ENCODE assay signal across 8 mouse cellular contexts in the genomic region with DNA sequence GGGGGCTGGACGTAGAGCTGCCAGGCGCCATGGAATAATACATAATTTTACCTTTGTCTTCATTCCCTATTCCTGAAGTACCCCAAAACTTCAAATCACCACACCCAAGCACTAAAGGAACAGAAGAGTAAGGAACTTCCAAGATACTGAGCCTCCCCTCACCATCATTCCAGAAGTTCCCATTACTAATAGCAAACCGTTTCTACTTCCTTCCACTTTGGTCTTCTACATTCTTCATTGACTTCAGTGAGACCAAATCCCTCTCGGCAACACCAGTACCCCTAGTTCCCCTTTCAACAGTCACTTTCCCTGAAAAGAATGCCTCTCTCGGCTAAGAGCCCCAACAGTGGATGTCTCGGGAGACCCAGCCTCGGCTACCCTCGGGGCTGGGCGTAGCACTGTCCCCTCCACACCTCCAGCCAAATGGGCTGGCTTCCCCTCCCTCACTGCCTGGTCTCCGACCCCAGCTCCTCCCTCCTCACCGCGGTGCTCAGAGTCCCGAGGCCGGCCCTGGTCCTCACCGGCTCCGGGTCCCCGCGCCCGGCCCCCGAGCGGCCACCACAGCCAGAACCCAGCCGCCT. TPM values are rescaled to one million over a fixed set of nuclear protein-coding genes. Genes with fewer than 3 reads are reported as not detected.
DNase-seq lines count a peak whose midpoint lies in the region; ATAC-seq and TF ChIP-seq lines count a peak whose summit lies in the region.

No protein-coding gene starts in this region.

- H3K4me1 ChIP-seq in kidney, embryonic 15.5 days = peaks cover 13% of the 10 kb centered on the region
- H3K4me1 ChIP-seq in brown adipose tissue, adult 24 weeks (ENCODE audit: control insufficient read depth, insufficient read depth, insufficient read length, low read length) = no peaks in the 10 kb centered on the region
- H3K4me1 ChIP-seq in hindbrain, postnatal 0 days (ENCODE audit: insufficient read depth, low read length) = peaks cover 4% of the 10 kb centered on the region; the same call in 1 of the 2 replicates

- no peaks in the 10 kb centered on the region for H3K9me3 ChIP-seq in kidney, embryonic 15.5 days (replicated peaks)
- no peaks in the 10 kb centered on the region for H3K9me3 ChIP-seq in hindbrain, postnatal 0 days (ENCODE audit: low read length)

- H3K4me2 ChIP-seq in kidney, embryonic 15.5 days = peak overlapping the region; percentile 72
- H3K4me2 ChIP-seq in hindbrain, postnatal 0 days (ENCODE audit: low read depth, low read length) = peak overlapping the region; percentile 81
- peak overlapping the region; percentile 78 for H3K4me2 ChIP-seq in myocyte (ENCODE audit: low read depth)

- ATAC-seq in kidney, embryonic 15.5 days (replicated peaks; ENCODE audit: low FRiP score) = no peak; the same call in 1 of the 2 replicates
- no peak for ATAC-seq in hindbrain, postnatal 0 days

- H3K9ac ChIP-seq in kidney, embryonic 15.5 days = peak overlapping the region; percentile 98
- H3K9ac ChIP-seq in hindbrain, postnatal 0 days (replicated peaks; ENCODE audit: low read length) = peak overlapping the region; percentile 87

- H3K79me2 ChIP-seq in myocyte (ENCODE audit: control insufficient read depth, insufficient read depth) = peaks cover 36% of the 10 kb centered on the region

- under 1% methylated on average over 22 of the region's 22 CpGs for WGBS in kidney, embryonic 15.5 days
- WGBS in hindbrain, postnatal 0 days = 0% methylated on average over 22 of the region's 22 CpGs

- no peak for TF ChIP-seq CTCF in hindbrain, postnatal 0 days (IDR thresholded peaks at IDR 0.05; ENCODE audit: low read depth)

- no peak for TF ChIP-seq POLR2A in myocyte (IDR thresholded peaks at IDR 0.05; ENCODE audit: insufficient read length, low read depth)

- H3K4me3 ChIP-seq in kidney, embryonic 15.5 days (replicated peaks) = peak overlapping the region; percentile 92
- H3K4me3 ChIP-seq in brown adipose tissue, adult 24 weeks (ENCODE audit: insufficient read depth, low read depth, low read length) = peak overlapping the region; percentile 75
- H3K4me3 ChIP-seq in hindbrain, postnatal 0 days (ENCODE audit: low read length) = peak overlapping the region; percentile 84
- H3K4me3 ChIP-seq in myocyte = peak overlapping the region; percentile 76

- no peak for DNase-seq in kidney, adult 11 months
- DNase-seq in hindbrain, postnatal 0 days (ENCODE audit: low spot score) = no peak
- no peak for DNase-seq in adrenal gland, postnatal 14 days
- DNase-seq in adrenal gland, adult 8-10 months = no peak
- DNase-seq in spleen, postnatal 14 days (ENCODE audit: low spot score in 2 of 2) = no peak

- H3K36me3 ChIP-seq in kidney, embryonic 15.5 days = peaks cover 34% of the 10 kb centered on the region
- no peaks in the 10 kb centered on the region for H3K36me3 ChIP-seq in hindbrain, postnatal 0 days (ENCODE audit: insufficient read depth, low read length)
- H3K36me3 ChIP-seq in myocyte (ENCODE audit: control insufficient read depth, insufficient read depth) = no peaks in the 10 kb centered on the region

- peak overlapping the region; percentile 65 for H3ac ChIP-seq in myocyte (ENCODE audit: control insufficient read depth, insufficient read length)

- H3K27me3 ChIP-seq in kidney, embryonic 15.5 days = no peaks in the 10 kb centered on the region
- H3K27me3 ChIP-seq in hindbrain, postnatal 0 days (ENCODE audit: insufficient read depth, low read length) = no peaks in the 10 kb centered on the region
- H3K27me3 ChIP-seq in myocyte (ENCODE audit: control insufficient read depth, insufficient read depth, insufficient read length) = no peaks in the 10 kb centered on the region

- H3K27ac ChIP-seq in kidney, embryonic 15.5 days = peak overlapping the region; percentile 100
- peak overlapping the region; percentile 43 for H3K27ac ChIP-seq in brown adipose tissue, adult 24 weeks (replicated peaks; ENCODE audit: low read depth, low read length)
- peak overlapping the region; percentile 96 for H3K27ac ChIP-seq in hindbrain, postnatal 0 days

TF ChIP-seq in myocyte, 11 proteins besides CTCF, POLR2A, EP300 and RAD21:
- TF ChIP-seq REST (IDR thresholded peaks at IDR 0.05; ENCODE audit: insufficient read depth, insufficient read length) (no peak), TCF3 (IDR thresholded peaks at IDR 0.05; ENCODE audit: insufficient read length, low read depth) (no peak), MAX (IDR thresholded peaks at IDR 0.05; ENCODE audit: low read depth) (no peak), CEBPB (IDR thresholded peaks at IDR 0.05; ENCODE audit: insufficient read depth, poor library complexity, severe bottlenecking) (no peak), MYOG (IDR thresholded peaks at IDR 0.05; ENCODE audit: control insufficient read depth in 1 of 3, insufficient read depth in 1 of 3, insufficient read length in 2 of 3, low read depth in 2 of 3) (no peak), USF1 (IDR thresholded peaks at IDR 0.05; ENCODE audit: low read depth) (no peak), SRF (IDR thresholded peaks at IDR 0.05; ENCODE audit: control insufficient read depth, insufficient read length, low read depth) (no peak), MYOD1 (IDR thresholded peaks at IDR 0.05; ENCODE audit: control insufficient read depth in 1 of 3, insufficient read length in 2 of 3, low read depth in 2 of 3) (no peak), POLR2AphosphoS2 (IDR thresholded peaks at IDR 0.05; ENCODE audit: insufficient read length, low read depth) (no peak), E2F4 (IDR thresholded peaks at IDR 0.05; ENCODE audit: insufficient read depth) (no peak)

RNA-seq across cellular contexts. Expression of gene Rab5b, which starts 0.6 kb away (rescaled TPM):
- polyA plus RNA-seq in kidney, embryonic 15.5 days (2015; fragmentation: Nextera tagmentation; extraction: Ambion mirVana) = 71.4 and 72.3 TPM in 2 replicates
- 87.6 and 108 TPM in 2 replicates for polyA plus RNA-seq in brown adipose tissue, adult 24 weeks (2012; ENCODE audit: insufficient read depth, insufficient read length, missing spikeins)
- total RNA-seq in hindbrain, postnatal 0 days (2014; rRNA removed) = 108 and 127 TPM in 2 replicates
- polyA plus RNA-seq in hindbrain, postnatal 0 days (2015; fragmentation: Nextera tagmentation; extraction: Ambion mirVana) = 97.5 and 99.7 TPM in 2 replicates
- polyA plus RNA-seq in myocyte (2012; fragmentation: generic; extraction: Trizol) = 76.3 TPM
- 91.4 and 96.4 TPM in 2 replicates for total RNA-seq in adrenal gland, postnatal 14 days (2021)
- 100 to 1,000 TPM; 126 to 149 (median 145) TPM for total RNA-seq in adrenal gland, adult 8-10 months (2022)

RNA-seq across cellular contexts. Expression of gene Pmel, which starts 8.5 kb away (rescaled TPM):
- 1.2 TPM in 2 replicates for polyA plus RNA-seq in kidney, embryonic 15.5 days (2015; fragmentation: Nextera tagmentation; extraction: Ambion mirVana)
- not detected in 2 replicates for polyA plus RNA-seq in brown adipose tissue, adult 24 weeks (2012; ENCODE audit: insufficient read depth, insufficient read length, missing spikeins)
- total RNA-seq in hindbrain, postnatal 0 days (2014; rRNA removed) = 0.63 and 1.0 TPM in 2 replicates
- polyA plus RNA-seq in hindbrain, postnatal 0 days (2015; fragmentation: Nextera tagmentation; extraction: Ambion mirVana) = 1.0 and 1.4 TPM in 2 replicates
- 0.17 TPM for polyA plus RNA-seq in myocyte (2012; fragmentation: generic; extraction: Trizol)
- total RNA-seq in adrenal gland, postnatal 14 days (2021) = 1.5 and 2.3 TPM in 2 replicates
- 1 to 10 TPM; 1.1 to 1.7 (median 1.3) TPM for total RNA-seq in adrenal gland, adult 8-10 months (2022)

RNA-seq across cellular contexts. Expression of gene Cdk2, which starts 9.3 kb away (rescaled TPM):
- 106 and 107 TPM in 2 replicates for polyA plus RNA-seq in kidney, embryonic 15.5 days (2015; fragmentation: Nextera tagmentation; extraction: Ambion mirVana)
- polyA plus RNA-seq in brown adipose tissue, adult 24 weeks (2012; ENCODE audit: insufficient read depth, insufficient read length, missing spikeins) = 8.6 and 11.1 TPM in 2 replicates
- 17.5 and 21.2 TPM in 2 replicates for total RNA-seq in hindbrain, postnatal 0 days (2014; rRNA removed)
- polyA plus RNA-seq in hindbrain, postnatal 0 days (2015; fragmentation: Nextera tagmentation; extraction: Ambion mirVana) = 16.6 and 17.7 TPM in 2 replicates
- 39.9 TPM for polyA plus RNA-seq in myocyte (2012; fragmentation: generic; extraction: Trizol)
- total RNA-seq in adrenal gland, postnatal 14 days (2021) = 30.7 and 31.1 TPM in 2 replicates
- 10 to 100 TPM; 13.4 to 26.6 (median 19.3) TPM for total RNA-seq in adrenal gland, adult 8-10 months (2022)

RNA-seq across cellular contexts. Expression of gene Suox, which starts 21.6 kb away (rescaled TPM):
- 11.7 and 13.2 TPM in 2 replicates for polyA plus RNA-seq in kidney, embryonic 15.5 days (2015; fragmentation: Nextera tagmentation; extraction: Ambion mirVana)
- polyA plus RNA-seq in brown adipose tissue, adult 24 weeks (2012; ENCODE audit: insufficient read depth, insufficient read length, missing spikeins) = 24.4 and 34.2 TPM in 2 replicates
- 15.3 and 15.5 TPM in 2 replicates for total RNA-seq in hindbrain, postnatal 0 days (2014; rRNA removed)
- 10.3 and 10.9 TPM in 2 replicates for polyA plus RNA-seq in hindbrain, postnatal 0 days (2015; fragmentation: Nextera tagmentation; extraction: Ambion mirVana)
- polyA plus RNA-seq in myocyte (2012; fragmentation: generic; extraction: Trizol) = 23.3 TPM
- total RNA-seq in adrenal gland, postnatal 14 days (2021) = 22.1 and 30.0 TPM in 2 replicates
- total RNA-seq in adrenal gland, adult 8-10 months (2022) = 10 to 100 TPM; 28.7 to 35.1 (median 31.4) TPM

RNA-seq across cellular contexts. Expression of gene Dgka, which starts 49.2 kb away (rescaled TPM):
- 5.9 and 6.0 TPM in 2 replicates for polyA plus RNA-seq in kidney, embryonic 15.5 days (2015; fragmentation: Nextera tagmentation; extraction: Ambion mirVana)
- polyA plus RNA-seq in brown adipose tissue, adult 24 weeks (2012; ENCODE audit: insufficient read depth, insufficient read length, missing spikeins) = 4.6 and 6.0 TPM in 2 replicates
- 6.2 and 6.6 TPM in 2 replicates for total RNA-seq in hindbrain, postnatal 0 days (2014; rRNA removed)
- polyA plus RNA-seq in hindbrain, postnatal 0 days (2015; fragmentation: Nextera tagmentation; extraction: Ambion mirVana) = 6.2 and 6.7 TPM in 2 replicates
- 13.2 TPM for polyA plus RNA-seq in myocyte (2012; fragmentation: generic; extraction: Trizol)
- 14.3 and 36.2 TPM in 2 replicates for total RNA-seq in adrenal gland, postnatal 14 days (2021)
- 10 to 100 TPM; 16.5 to 41.1 (median 28.6) TPM for total RNA-seq in adrenal gland, adult 8-10 months (2022)

Comparison
In these comparisons a context has a peak if more than half of its experiments do, and no peak if none do; other contexts are left out.
1. H3K27ac ChIP-seq: peak in every context shown above with its lines; median percentile 100 in kidney, embryonic 15.5 days; 96 in hindbrain, postnatal 0 days; 43 in brown adipose tissue, adult 24 weeks.